Mouse (Mus musculus) hematopoietic stem cell, adult 5-6 weeks (primary cell): ENCODE results near the gene Eif2b4. TPM values are rescaled to one million over a fixed set of nuclear protein-coding genes. Genes with fewer than 3 reads are reported as not detected.
A peak's percentile ranks its signal among the peaks of the same experiment; 100 is the strongest.

Experiments
- ATAC-seq, 2 experiments: fragments of 125-278 bp in 1 of 2; replicated peaks in 1 of 2; 2 replicates each; pipeline ENCODE4 v1.8.0; 2016 to 2017; ENCODE audit warnings: inconsistent platforms in 2 of 2, mild to moderate bottlenecking in 2 of 2, moderate number of reproducible peaks in 2 of 2, low read depth in 1 of 2, moderate TSS enrichment in 1 of 2; ENCODE audit not compliant: low FRiP score in 2 of 2, poor library complexity in 2 of 2, severe bottlenecking in 2 of 2, insufficient read depth in 1 of 2, low TSS enrichment in 1 of 2
- total RNA-seq: library from RNA; stranded (forward); fragments of 172-1452, 232-1000 nt; gene quantifications from 2 replicates; pipeline ENCODE4 v1.2.3, GENCODE M21; 2017

Eif2b4 gene
- total RNA-seq, 1 experiment from 2014 or later, result 16.0 TPM

DNA sequence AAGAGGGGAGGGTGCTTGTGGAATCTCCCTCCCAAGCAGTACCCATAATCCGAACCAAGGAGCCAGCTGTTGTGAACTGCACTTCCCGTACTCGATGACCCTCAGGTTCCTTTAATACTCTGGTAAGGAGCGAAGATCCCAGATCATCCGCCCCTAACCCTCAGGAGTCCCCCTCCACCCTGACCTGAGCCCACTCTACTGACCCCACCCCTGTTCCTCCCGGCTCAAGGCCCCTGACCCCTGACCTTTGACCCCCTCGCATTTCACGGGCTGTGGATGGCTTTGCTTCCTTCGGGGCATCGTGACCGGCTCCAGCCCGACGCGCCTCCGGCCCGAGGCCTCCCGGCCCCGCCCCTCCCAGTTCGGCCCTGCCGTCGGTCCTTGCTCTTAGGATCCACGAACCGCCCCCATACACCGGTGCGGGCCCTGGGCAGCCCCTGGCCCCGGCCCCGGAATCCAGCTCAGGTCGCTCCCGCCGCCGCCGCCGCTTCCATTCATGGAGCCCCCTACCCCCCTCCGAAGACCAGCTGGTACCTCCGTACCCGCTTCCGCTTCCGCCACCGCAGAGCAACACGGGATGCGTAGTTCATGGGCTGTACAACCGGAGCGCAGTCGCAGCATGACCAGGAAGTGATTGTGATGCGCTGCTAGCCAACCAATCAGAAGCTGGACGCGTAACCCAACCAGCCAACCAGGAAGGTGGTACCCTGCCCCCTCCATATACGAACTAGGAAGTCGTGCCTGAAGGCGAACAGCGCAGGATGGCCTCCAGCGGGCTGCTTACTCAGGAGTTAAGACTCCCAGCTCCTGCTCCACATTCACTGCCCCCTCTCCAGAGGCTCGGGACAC, 8.7 kb upstream of the Eif2b4 start, which contains the start of gene Zfp513:
Gene Zfp513, minus strand, starts transcription at position 562 of the 849 bp plus-strand sequence.
- peak; percentile 99 for ATAC-seq

DNA sequence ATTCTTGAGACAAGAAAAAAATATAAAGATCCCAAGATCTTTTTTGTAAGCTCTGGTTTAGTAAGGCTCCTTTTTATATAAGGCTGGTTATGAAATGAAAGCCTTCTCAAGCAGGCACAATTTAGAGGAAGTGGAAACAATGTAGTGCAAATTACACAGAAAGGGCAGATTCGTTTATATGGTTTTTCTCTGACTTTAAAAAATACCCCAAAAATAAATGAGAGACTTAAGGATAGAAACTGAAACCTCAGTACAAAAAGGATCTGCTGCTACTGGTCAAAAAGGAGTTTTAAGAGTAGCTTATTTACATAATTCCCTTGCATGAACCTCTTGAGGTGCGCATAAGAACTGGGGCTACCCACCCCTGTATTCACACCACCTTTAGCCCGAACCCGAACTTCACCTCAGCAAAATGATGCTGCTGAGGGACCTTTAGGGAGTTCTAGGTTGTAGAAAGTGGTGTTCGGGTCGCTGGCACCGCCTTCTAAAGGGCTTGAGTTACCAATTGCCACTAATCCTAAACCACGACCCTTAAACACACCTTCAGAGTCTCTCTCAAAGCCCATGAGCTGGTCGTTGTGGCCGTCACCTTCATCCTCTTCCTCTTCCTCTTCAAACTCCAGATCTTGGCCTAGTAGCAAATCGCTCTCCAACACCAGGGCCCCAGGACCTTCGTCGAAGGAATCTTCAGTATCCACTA, 8.0 kb upstream of the Eif2b4 start:
- no peak for ATAC-seq

DNA sequence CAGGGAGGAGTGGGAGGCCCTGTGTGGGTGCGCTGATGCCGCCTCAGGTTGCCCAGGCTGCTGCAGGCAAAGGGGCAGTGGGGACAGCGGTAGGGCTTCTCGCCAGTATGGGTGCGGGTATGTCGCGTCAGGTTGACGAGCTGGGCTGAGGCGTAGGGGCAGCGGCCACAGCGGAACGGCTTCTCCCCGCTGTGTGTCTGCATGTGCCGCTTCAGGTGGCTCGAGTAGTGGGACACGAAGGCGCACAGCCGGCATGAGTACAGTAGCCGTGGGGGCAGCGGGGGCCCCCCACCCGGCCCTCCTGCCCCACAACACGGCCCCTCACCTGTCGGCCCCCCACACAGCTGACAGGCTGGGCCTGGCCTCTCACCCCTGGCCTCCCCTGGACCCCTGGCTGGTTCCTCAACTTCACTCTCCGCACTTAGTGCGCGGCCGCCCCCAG, 7.1 kb upstream of the Eif2b4 start:
- no peak for ATAC-seq

DNA sequence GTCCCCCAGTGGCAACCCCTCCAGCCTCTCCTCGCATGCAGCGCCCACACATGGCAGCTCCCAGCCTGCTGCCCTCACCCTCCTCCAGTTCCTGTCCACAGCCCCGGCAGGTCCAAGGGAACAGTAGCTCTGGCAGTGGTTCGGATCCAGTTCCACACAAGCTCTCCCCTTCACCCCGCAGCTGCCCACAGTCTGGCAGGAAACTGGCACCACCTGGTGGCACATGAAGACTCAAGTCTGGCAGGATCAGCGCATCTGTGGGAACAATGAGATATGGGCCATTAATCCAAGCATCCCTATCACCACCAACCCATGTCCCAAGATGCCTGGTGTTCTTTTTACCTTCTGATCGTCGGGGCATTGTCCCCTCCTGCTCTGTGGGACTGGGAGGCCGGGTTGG, 6.7 kb upstream of the Eif2b4 start:
- ATAC-seq, result no peak

DNA sequence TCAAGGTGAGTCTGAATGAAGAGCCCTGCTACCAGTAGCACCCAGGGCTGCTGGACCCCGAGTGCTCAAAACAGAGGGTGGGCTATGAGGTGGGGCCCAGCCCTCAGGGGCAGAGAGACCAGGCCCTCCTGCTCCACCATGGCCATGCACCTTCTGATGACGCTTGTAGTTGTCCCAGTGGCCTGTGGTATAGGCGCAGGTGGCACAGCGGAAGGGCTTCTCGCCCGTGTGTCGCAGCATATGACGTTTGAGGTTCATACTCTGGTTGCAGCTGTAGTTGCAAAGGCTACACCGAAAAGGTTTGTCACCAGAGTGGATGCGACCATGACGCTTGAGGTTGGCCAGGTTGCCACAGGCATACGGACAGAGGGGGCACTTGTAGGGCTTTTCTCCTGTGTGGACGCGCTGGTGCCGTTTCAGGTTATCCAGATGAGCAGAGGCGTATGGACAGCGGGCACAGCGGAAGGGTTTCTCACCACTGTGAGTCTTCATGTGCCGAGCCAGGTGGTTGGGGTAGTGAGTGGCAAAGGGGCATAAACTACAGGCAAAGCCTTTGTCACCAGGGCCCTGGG, 6.2 kb upstream of the Eif2b4 start:
- no peak for ATAC-seq

DNA sequence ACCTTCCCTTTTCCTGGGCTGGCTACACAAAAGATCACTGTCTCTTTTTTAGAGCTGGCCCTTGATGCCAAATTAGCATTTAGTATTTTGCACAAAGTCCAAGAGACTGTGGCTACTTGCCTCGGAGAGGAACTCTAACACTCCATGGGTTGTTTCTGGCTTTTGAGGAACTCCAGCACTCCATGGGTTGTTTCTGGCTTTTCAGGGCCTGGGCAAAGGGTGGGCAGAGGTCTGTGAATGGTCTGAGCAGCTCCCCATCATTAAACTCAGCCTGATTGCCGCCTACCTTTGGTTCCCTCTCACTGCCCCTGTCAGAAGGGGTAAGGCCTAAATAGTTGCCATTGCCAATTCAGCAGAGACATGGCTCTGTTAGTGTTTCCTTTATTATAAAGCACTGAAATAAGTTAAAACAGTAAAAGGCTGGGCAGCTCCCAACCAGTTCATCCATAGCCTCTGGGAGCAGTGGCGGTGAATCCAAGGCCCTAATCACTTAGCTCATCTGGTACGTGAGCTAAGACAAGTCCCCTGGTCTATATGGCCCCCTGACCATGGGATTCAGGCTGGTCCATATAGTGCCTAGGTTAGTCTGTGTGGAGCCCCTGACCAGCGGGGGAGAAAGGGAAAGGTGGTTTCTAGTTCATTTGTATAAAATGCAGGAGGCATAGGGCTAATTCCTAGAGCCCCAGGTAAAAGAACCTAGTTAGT, 5.5 kb upstream of the Eif2b4 start:
- no peak for ATAC-seq

DNA sequence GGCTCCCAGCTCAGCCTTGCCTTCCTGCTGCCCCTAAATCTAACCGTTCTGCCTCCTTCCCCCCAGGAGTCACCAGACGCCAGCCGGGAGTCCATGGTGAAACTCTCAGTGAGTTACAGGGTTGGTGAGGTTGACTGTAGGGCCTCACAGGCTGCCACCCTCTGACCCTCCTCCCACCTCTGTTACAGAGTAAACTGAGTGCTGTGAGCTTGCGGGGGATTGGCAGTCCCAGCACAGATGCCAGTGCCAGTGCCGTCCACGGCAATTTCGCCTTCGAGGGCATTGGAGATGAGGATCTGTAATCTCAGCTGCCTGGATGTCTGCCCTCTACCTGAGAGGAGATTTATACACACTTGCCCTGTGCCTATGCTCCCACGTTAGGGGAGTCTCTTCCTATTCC, 4.9 kb upstream of the Eif2b4 start:
- ATAC-seq, result no peak

DNA sequence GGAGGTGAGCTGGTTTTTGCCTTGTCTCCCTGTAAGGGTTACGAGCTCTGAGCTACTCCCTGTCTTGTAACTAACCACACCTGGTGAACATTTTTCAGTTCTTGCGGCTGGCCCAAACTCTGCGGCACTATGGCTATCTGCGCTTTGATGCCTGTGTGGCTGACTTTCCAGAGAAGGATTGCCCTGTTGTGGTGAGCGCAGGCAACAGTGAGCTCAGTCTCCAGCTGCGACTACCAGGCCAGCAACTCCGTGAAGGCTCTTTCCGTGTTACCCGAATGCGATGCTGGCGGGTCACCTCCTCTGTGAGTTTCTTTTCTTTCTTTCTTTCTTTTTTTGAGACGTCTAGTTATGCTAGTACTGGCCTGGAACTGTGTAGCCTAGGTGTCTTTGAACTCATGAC, 3.8 kb upstream of the Eif2b4 start:
- ATAC-seq, result no peak

DNA sequence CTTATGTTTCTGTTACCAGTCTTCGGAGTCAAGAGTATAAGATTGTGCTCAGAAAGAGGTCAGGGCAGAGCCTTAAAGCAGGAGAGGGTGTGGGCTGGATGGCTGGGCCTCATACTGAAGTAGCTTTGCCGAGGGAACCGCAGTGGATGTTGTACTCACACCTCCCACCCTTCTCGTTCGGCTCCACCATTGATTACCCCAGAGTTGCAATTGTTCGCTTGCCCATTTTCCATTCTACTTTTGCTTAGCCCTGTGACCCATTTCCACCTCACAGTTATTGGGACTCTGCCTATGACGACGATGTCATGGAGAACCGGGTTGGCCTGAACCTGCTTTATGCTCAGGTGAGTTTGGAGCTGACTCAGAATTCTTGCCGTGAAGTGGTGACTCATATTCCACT, 3.0 kb upstream of the Eif2b4 start:
- no peak for ATAC-seq

DNA sequence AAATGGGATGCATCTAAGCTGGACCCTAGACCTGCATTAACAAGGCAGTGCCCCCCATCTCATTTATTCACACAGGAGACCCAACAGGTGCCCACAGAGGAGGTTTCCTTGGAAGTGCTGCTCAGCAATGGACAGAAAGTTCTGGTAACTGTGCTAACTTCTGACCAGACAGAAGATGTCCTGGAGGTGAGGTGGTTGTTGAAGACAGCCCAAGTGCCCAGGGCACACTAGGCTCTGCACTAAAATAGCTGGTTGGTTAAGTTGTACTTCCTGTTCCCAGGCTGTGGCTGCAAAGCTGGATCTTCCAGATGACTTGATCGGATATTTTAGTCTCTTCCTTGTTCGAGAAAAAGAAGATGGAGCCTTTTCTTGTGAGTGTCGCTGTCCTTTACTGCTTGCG, 2.4 kb upstream of the Eif2b4 start:
- ATAC-seq, result no peak

DNA sequence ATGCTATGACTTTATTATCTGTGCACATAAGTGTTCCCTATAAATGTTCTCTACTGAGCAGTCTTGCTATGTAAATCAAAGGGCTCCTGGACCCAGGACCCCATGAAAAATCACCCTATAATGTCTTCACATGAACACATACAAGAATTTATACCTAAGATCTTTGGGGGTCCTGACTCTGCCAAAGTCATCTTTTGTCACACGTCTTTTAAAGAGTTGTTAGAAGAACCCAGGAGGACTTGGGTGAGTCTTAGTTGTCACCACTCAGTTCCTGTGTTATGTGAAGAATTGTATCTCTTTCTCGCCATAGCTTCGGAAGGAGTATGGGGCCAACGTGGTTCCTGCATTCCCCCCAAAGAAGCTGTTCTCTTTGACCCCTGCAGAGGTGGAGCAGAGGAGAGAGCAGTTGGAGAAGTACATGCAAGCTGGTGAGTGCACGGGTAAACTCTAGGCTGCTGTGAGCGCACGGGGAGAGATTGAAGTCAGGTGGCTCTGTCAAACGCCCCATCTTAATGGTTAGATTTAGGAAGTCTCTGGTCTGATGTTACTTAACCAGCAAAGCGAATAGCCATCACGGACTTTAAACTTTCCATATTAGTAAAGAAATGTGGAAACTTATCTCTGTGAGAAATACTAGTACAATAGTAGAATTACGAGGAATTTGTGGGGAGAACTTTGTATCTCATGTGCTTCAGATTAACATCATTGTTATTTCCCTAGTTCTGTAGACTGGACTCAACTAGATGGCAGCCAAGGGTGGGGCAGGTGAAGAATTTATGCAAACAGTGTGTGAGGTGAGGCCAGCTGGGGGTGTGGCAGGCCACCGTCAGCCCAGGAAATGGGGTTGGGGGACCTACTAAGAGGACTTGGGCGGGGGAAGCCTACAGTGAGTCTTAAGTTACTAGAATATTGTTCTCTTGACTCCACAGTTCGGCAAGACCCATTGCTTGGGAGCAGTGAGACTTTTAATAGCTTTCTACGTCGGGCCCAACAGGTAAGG, 1.6 kb upstream of the Eif2b4 start:
- ATAC-seq, result no peak

DNA sequence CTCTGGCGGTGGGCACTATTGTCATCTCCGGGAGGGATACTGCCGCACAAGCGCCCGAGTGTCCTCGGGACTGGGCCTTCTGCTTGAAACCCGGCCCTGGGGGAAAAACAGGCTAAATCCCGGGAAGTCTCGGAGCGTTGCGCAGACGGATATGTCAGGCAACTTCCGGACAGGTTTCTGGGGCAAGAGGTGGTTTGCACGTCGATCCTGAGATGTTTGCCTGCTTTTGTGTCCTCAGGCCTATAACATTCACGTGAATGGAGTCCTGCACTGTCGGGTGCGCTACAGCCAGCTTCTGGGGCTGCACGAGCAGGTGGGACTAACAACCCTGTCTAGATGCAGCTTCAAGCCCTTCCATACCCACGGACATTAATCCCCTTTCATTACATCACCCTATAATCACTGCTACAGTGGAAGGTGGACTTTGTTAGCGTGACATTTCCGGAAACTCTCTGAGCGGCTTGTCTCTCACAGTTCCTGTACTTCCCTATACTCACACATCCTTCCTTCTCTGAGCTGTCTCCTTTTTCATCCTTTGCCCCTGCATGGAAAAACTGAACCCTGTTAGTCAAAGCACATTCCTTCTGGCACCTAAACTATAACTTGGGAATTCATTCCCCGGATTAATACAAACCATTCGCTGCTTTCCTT, 526 bp upstream of the Eif2b4 start:
- no peak for ATAC-seq

DNA sequence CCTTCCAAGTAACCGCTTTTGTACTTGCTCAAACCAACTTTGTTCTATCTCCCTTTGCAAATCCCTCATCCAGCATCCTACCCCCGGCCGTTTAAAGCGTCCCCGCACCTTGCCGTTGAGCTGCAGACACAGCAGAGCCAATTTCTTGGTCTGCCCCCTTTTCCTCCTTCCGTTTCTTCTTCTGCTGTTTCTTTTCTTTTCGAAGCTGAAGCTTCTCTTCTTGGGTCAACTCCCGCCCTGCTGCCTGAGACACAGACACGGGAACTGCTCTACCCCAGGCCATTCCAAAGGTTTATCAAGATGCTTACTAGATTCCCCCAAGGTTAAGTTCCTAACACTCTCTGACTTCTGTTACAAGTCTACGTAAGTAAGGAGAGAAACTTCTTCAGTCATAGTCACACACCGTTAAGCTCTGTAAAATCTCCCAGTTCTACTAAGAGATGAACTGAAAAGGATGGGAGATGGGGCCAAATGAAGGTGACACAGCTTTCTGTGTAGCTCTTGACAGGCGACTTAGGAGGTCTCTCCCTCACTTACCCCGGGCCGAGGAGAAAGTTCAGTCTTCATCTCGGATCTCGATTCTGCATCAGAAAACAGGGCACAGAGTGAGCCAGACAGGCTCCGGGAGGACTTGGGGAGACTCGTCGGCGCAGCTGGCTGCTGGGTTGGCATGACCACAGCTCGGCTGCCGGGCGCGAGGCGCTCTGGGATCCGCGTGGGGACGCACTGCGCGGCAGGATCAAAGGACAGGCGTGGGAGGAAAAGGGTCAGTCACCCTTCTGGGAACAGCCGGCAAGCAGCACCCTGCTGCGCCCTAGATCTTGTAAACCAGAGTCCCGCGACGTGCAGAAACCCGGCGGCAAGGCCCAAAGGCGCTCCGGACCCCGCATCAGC, 938 bp downstream of the Eif2b4 start:
- peak; percentile 17 to 22 for ATAC-seq

DNA sequence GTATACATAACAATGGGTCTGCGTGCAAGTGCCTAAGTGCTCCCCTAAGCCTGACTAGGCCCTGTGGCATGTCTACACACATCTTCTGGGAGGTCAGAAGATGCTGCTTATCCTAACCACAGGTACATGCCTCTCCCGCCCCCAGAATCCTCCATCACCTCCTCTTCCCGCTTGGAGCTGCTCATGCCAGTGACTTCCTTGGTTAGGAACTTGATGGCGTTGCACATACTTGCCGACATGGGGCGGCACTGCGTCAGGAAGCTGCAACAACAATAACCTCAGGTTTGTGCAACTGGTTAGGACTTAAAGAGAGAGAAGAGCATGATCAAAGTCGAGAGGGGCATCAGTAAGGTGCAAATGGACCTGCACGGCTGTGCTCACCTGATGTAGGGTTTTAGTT, 3.0 kb downstream of the Eif2b4 start:
- no peak for ATAC-seq

DNA sequence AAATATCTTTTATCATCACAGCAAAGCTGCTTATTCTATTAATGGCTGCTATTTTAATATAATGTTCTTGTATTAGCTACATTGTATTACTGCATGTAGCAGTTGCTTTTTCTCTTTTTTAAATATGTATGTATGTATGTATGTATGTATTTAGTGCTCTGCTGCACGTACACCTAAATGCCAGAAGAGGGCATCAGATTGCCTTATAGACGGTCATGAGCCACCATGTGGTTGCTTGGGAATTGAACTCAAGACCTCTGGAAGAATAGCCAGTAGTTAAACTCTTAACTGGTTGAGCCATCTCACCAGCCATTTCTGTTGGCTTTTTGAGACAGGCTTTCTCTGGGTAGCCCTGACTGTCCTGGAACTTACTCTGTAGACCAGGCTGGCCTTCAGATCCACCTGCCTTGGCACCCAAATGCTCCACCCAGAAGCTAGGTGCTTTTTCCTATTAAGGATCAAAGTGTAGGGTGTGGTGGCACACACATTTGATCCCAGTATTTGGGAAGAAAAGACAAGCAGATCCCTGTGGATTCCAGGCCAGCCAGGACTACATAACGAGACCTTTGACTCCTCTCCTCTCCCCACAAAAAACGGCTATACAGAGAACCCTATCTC, 4.9 kb downstream of the Eif2b4 start:
- no peak for ATAC-seq
